Mouse (Mus musculus): ENCODE measurements around the gene Olfml1. TPM values are rescaled to one million over a fixed set of nuclear protein-coding genes. Genes with fewer than 3 reads are reported as not detected.

Olfml1 gene
- not detected in 4 replicates for total RNA-seq (2023)

GRCm38 (mm10) chr7:107567261-107567671, at the start of gene Olfml1:
Gene Olfml1 (plus strand): TSS chr7:107567446.

DNA sequence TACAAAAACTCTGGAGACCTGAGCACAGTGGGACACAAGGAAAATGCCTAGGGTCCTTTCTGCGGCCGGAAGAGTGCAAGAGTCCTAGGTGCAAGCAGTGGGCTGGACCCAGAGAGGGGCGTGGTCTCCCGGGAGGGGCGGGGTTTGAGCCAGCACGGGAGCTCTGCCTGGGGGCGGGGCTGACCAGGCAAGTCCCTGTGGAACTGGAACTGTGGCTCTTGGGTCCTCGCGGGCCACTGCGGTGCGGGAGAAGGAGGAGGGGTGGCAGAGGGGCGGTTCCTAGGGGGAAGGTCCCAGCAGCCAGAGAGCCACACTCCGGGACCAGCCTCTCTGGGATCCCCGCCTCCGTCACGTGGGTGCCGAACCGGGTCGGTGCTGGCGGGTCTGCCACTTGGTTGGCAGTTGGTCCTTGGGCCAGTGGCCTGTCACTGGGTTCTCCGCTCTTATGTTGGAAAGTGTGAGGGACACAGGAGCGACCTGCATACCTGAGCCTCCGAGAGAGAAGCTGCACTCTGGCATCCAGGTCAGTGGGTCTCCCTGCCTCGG, 27.7 kb downstream of the Olfml1 start, which contains the start of gene Ppfibp2:
Gene Ppfibp2, plus strand, starts transcription at position 351 of the 546 bp plus-strand sequence.

GRCm38 (mm10) chr7:107625061-107625460, 57.8 kb downstream of the Olfml1 start, which contains the start of gene 5330417H12Rik:
Gene 5330417H12Rik (minus strand): TSS chr7:107625161.

Other genes with a start within 250 kb of the Olfml1 start
- gene Syt9, start 196.7 kb upstream of the Olfml1 start, total RNA-seq (2023): not detected in 4 replicates
- 20.4 to 22.3 TPM (median 21.4 TPM) in 4 replicates for gene Ppfibp2, start 27.8 kb downstream of the Olfml1 start, total RNA-seq (2023)
- gene 5330417H12Rik, start 57.7 kb downstream of the Olfml1 start, total RNA-seq (2023): not detected in 4 replicates
- not detected in 4 replicates for gene Cyb5r2, start 190.6 kb downstream of the Olfml1 start, total RNA-seq (2023)
- gene Ovch2, start 233.8 kb downstream of the Olfml1 start, total RNA-seq (2023): not detected in 4 replicates
- gene Olfr467, start 244.8 kb downstream of the Olfml1 start, total RNA-seq (2023): not detected in 4 replicates

Data from B cell, adult 62 days (primary cell).